Mouse (Mus musculus) gastrocnemius, adult 2 months (tissue): ENCODE results near the gene C3ar1. TPM values are rescaled to one million over a fixed set of nuclear protein-coding genes. Genes with fewer than 3 reads are reported as not detected.

Experiments
- DNase-seq: peaks from one replicate; pipeline ENCODE4 v3.0.0; 2022
- H3K27ac ChIP-seq: fragments of 200-600 bp; 2 replicates; pipeline ENCODE4 v1.8.1; 2022; ENCODE audit warnings: mild to moderate bottlenecking
- H3K4me3 ChIP-seq: fragments of 200-600 bp; 2 replicates; pipeline ENCODE4 v1.8.1; 2022; ENCODE audit warnings: mild to moderate bottlenecking, moderate library complexity
- CTCF ChIP-seq: fragments of 200-600 bp; IDR thresholded peaks from 2 replicates; pipeline ENCODE4 v1.8.1; 2022; ENCODE audit warnings: antibody characterized with exemption, mild to moderate bottlenecking, moderate library complexity
- intact Hi-C: fragments of 180-260 bp; cut with DNase I; formaldehyde crosslinking; loops from one replicate; pipeline ENCODE4 v1.15.1; 2025
- microRNA-seq: library from miRNA; unstranded; fragments of <30 nt; microRNA quantifications from one replicate; pipeline ENCODE4 v1.2.0, GENCODE M21; 2021
- total RNA-seq, 2 experiments: library from RNA; stranded (reverse); gene quantifications; 2 replicates each; pipeline ENCODE4 v1.2.3; 2021

Gene C3ar1
- total RNA-seq, 2 experiments from 2014 or later = 0.41 to 0.67 TPM

DNA sequence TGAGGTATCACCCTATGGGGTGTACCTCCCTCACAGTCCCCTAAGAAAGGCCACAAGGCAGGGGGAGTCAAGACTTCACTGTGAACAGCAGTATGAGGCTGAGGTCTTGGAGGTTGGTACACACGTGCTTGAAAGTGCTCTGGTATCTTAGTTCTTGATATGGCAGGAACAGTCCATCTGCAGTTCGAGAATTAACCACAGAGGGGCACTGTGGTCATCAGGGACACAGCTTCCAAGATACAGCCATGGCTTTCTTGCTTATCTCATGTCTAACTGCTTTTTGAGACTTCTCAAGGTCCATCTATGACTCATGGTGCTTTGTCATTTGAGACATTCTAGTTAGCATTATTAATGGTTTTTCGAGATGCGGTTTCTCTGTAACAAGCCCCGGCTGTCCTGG is 51.5 kb downstream of the C3ar1 start:
- H3K4me3 ChIP-seq = no peak overlapping the region
- DNase-seq = peak; percentile 78
- intact Hi-C loops = loop anchor here (5.0 kb wide), 1 partner anchor 68 kb away; the partner anchor contains the start of gene Necap1
- peak; percentile 84 for TF ChIP-seq CTCF
- H3K27ac ChIP-seq = no peak overlapping the region

DNA sequence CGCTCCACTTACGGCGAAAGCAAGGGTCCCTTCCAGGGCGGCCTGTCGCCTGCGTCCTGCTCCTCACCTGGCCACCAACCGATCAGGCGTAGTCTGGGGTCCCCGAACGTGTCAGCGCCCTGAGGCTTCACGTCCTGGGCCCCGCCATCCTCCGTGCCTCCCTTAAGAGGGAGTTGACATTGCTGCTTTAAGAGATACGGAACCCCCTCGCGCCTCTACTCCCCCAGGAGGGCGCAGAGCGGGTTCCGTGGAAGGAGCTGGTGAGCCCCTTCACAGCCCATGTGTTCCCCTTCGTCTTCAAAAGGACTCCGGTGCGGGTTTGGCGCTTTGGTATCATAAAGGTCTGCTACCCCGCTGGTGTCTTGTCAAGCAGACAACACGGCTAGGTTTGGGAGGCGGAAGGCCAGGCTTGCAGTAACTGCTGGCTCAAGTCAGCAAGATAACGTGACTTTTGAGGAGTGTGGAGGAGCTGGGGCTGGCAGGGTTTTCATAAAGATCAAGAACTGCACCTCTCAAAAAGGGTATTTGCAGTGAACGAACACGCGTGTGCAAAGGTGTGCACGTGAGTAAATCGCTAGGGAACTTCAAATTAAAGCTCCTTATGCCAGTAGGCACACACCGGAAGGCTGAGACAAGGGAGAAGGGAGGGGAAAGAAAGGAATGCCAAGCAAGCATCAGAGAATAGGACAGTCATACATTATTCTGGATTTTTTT is 54.0 kb downstream of the C3ar1 start:
- Histone ChIP-seq H3K27ac (peak overlapping the region; percentile 84), H3K4me3 (peak overlapping the region; percentile 90)
- intact Hi-C loops = loop anchor here (5.0 kb wide), 1 partner anchor 70 kb away; the partner anchor contains the start of gene Necap1
- TF ChIP-seq CTCF = no peak
- peak; percentile 47 for DNase-seq

DNA sequence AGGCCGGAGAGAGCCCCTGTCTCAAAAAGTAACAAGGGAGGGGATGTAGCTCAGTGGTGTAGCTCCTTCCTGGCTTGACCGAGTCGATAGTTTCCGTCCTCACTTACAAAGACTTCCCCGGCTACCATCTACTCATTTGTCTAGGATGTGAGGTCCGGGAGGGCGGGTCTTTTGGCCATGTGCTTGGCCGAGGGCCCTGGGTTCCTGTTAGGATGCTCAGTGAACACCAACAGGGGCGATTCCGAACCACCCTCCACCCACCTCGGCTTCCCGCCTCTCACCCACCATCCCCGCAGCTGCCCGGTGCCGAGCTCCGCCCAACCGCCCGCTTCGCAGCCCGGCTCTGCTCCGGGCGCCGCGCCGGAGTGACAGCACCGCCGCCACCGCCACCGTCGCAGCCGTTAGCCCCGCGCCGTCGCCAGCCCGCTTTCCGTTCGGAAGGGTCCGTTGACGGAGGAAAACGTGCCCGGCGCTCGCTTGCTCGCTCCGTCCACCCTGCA is 54.6 kb downstream of the C3ar1 start, which contains the start of gene Slc2a3:
Slc2a3 (minus strand) TSS at position 340 of the 500 bp plus-strand sequence.
- peak; percentile 74 for DNase-seq
- no peak for TF ChIP-seq CTCF
- peak within 1 kb of the TSS; percentile 90 for H3K4me3 ChIP-seq
- intact Hi-C loops = loop anchor here (5.0 kb wide), 1 partner anchor 71 kb away; the partner anchor contains the start of gene Necap1
- H3K27ac ChIP-seq = peak within 1 kb of the TSS; percentile 84

DNA sequence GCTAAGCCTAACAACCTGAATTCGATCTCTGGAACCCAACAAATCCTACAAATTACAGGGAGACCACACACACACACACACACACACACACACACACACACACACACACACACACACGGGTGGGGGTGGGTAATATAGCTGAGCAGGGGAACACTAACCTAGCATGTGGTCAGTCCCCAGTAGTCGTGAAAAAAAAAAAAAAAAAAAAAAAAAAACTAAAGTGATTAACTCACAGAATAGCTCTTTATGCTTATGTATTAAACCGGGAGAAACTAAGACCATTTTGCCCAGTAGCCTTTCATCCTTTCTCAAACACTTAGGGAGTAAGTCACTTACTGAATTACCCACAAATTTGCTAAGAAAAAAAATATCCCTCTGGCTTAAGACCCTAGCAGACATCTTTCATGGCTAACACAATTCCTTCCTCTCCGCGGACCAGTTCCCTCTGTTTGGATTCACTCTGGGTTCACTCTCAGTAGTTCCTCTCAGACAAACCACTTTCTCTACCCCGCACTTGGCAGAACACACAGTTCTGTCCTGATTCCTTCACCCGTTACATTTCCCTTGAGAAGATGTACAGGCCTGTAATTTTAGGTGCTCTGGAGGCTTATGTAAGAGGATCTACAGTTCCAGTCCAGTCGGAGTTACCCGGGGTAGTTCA is 55.2 kb downstream of the C3ar1 start:
- intact Hi-C loops = loop anchor here (5.0 kb wide), 1 partner anchor 72 kb away; the partner anchor contains the start of gene Necap1
- no peak for DNase-seq
- Histone ChIP-seq H3K4me3 (peak overlapping the region; percentile 90), H3K27ac (peak overlapping the region; percentile 84)
- TF ChIP-seq CTCF = no peak

Small RNA genes lying within 50 kb of the gene (microRNA-seq; reads per million reads assigned to microRNA genes)
- gene Mir7231 = not detected

Other genes with a start within 250 kb of the C3ar1 start
- gene Gdf3, start 246.1 kb downstream of the C3ar1 start, total RNA-seq = not detected
- gene Dppa3, start 229.8 kb downstream of the C3ar1 start, total RNA-seq = not detected
- not detected for gene Nanog, start 148.7 kb downstream of the C3ar1 start, total RNA-seq
- 1 to 10 TPM; 1.7 to 7.6 TPM for gene Slc2a3, start 54.5 kb downstream of the C3ar1 start, total RNA-seq
- 10 to 100 TPM; 26.4 to 29.1 TPM for gene Foxj2, start 36.2 kb downstream of the C3ar1 start, total RNA-seq
- gene Necap1, start 18.3 kb upstream of the C3ar1 start, total RNA-seq = 10 to 100 TPM; 15.2 to 16.2 TPM
- gene Clec4a1, start 65.7 kb upstream of the C3ar1 start, total RNA-seq = 1 to 10 TPM in 1 of 2 experiments, under 1 TPM in 1; 0.61 to 1.5 TPM
- gene Clec4a3, start 96.4 kb upstream of the C3ar1 start, total RNA-seq = 1 to 10 TPM in 1 of 2 experiments, under 1 TPM in 1; 0.99 to 1.3 TPM
- gene Clec4a4, start 134.2 kb upstream of the C3ar1 start, total RNA-seq = not detected
- under 1 TPM in 1 of 2 experiments, not detected in 1; 0.53 TPM for gene Clec4b1, start 193.8 kb upstream of the C3ar1 start, total RNA-seq